Mouse (Mus musculus): ENCODE data around the gene Aldh18a1. TPM values are rescaled to one million over a fixed set of nuclear protein-coding genes. Genes with fewer than 3 reads are reported as not detected.

The Aldh18a1 gene
- polyA plus RNA-seq, 1 experiment from 2014 or later = 75.4 TPM

Other genes with a start within 250 kb of the Aldh18a1 start
- 61.0 and 62.6 TPM in 2 replicates for gene Sorbs1, start 74.7 kb downstream of the Aldh18a1 start, polyA plus RNA-seq (2014; fragmentation: Nextera tagmentation; extraction: Ambion mirVana)
- gene Tctn3, start 23.8 kb upstream of the Aldh18a1 start, polyA plus RNA-seq (2014; fragmentation: Nextera tagmentation; extraction: Ambion mirVana) = 10.9 and 12.1 TPM in 2 replicates
- gene Entpd1, start 23.9 kb upstream of the Aldh18a1 start, polyA plus RNA-seq (2014; fragmentation: Nextera tagmentation; extraction: Ambion mirVana) = 7.2 and 9.2 TPM in 2 replicates
- gene Cc2d2b, start 160.3 kb upstream of the Aldh18a1 start, polyA plus RNA-seq (2014; fragmentation: Nextera tagmentation; extraction: Ambion mirVana) = 0.22 and 0.72 TPM in 2 replicates
- gene Ccnj, start 242.8 kb upstream of the Aldh18a1 start, polyA plus RNA-seq (2014; fragmentation: Nextera tagmentation; extraction: Ambion mirVana) = 42.6 and 49.4 TPM in 2 replicates

Data from midbrain, embryonic 11.5 days (tissue).